Mouse (Mus musculus): ENCODE data around the gene 2200002D01Rik. TPM values are rescaled to one million over a fixed set of nuclear protein-coding genes. Genes with fewer than 3 reads are reported as not detected.
"Not testable (repeated sequence)": the region's sequence is repeated elsewhere in the genome, so short reads cannot be mapped to it uniquely, and the experiment has no call there.

2200002D01Rik gene
- total RNA-seq, 2 experiments from 2014 or later = not detected

- intact Hi-C loops (cut with DNase I) = loop anchor here (5.0 kb wide), 1 partner anchor 46 kb away; no protein-coding TSS in a partner anchor
- no peak for DNase-seq (ENCODE audit: low spot score in 2 of 2)
Observed at GRCm38 (mm10) chr7:29246619-29247313, 1.5 kb downstream of the 2200002D01Rik start.

GRCm38 (mm10) chr7:29246015-29246414 is 2.3 kb downstream of the 2200002D01Rik start:
- no peak for DNase-seq (ENCODE audit: low spot score in 2 of 2)
- intact Hi-C loops (cut with DNase I) = loop anchor here (5.0 kb wide), 1 partner anchor 46 kb away; no protein-coding TSS in a partner anchor

- intact Hi-C loops (cut with DNase I) = loop anchor here (5.0 kb wide), 1 partner anchor 47 kb away; no protein-coding TSS in a partner anchor
- DNase-seq (ENCODE audit: low spot score in 2 of 2) = no peak
Observed at GRCm38 (mm10) chr7:29244732-29245416, 3.4 kb downstream of the 2200002D01Rik start.

GRCm38 (mm10) chr7:29238019-29238967 is 10.0 kb downstream of the 2200002D01Rik start, which contains the start of gene Yif1b:
Gene Yif1b (plus strand): TSS chr7:29238329.
- intact Hi-C loops (cut with DNase I) = loop anchor here (2.0 to 5.0 kb wide), 2 partner anchors 57 to 64 kb away; partner anchors contain the start of genes Dpf1 and Psmd8

GRCm38 (mm10) chr7:29237596-29237995 is 10.7 kb downstream of the 2200002D01Rik start:
- intact Hi-C loops (cut with DNase I) = loop anchor here (5.0 kb wide), 1 partner anchor 65 kb away; the partner anchor contains the start of gene Dpf1
- DNase-seq (ENCODE audit: low spot score in 2 of 2) = not testable (repeated sequence)

More at GRCm38 (mm10) chr7:29238019-29238967, 10.0 kb downstream of the 2200002D01Rik start, which contains the start of gene Yif1b:
- DNase-seq (ENCODE audit: low spot score in 2 of 2) = peak; percentile 95 to 96

- intact Hi-C loops (cut with DNase I) = loop anchor here (5.0 kb wide), 1 partner anchor 66 kb away; the partner anchor contains the start of gene Dpf1
- DNase-seq (ENCODE audit: low spot score in 2 of 2) = no peak
Observed at GRCm38 (mm10) chr7:29236593-29236992, 11.7 kb downstream of the 2200002D01Rik start.

- intact Hi-C loops (cut with DNase I) = loop anchor here (5.0 kb wide), 1 partner anchor 68 kb away; the partner anchor contains the start of gene Dpf1
- no peak for DNase-seq (ENCODE audit: low spot score in 2 of 2)
Observed at GRCm38 (mm10) chr7:29234661-29235060, 13.6 kb downstream of the 2200002D01Rik start.

- DNase-seq (ENCODE audit: low spot score in 2 of 2) = no peak
- intact Hi-C loops (cut with DNase I) = no loop called here
Observed at GRCm38 (mm10) chr7:29233745-29234144, 14.5 kb downstream of the 2200002D01Rik start.

GRCm38 (mm10) chr7:29232247-29233013 is 15.8 kb downstream of the 2200002D01Rik start, which contains the start of gene Kcnk6:
Gene Kcnk6 (minus strand): TSS chr7:29232515.
- intact Hi-C loops (cut with DNase I) = no loop called here
- DNase-seq (ENCODE audit: low spot score in 2 of 2) = peak in 1 of 2 experiments; percentile 40

- no peak for DNase-seq (ENCODE audit: low spot score in 2 of 2)
- intact Hi-C loops (cut with DNase I) = no loop called here
Observed at GRCm38 (mm10) chr7:29231517-29231916, 16.7 kb downstream of the 2200002D01Rik start.

GRCm38 (mm10) chr7:29230560-29230959 is 17.7 kb downstream of the 2200002D01Rik start:
- intact Hi-C loops (cut with DNase I) = no loop called here
- DNase-seq (ENCODE audit: low spot score in 2 of 2) = no peak

GRCm38 (mm10) chr7:29228202-29228601 is 20.1 kb downstream of the 2200002D01Rik start:
- intact Hi-C loops (cut with DNase I) = no loop called here

GRCm38 (mm10) chr7:29225520-29225919 is 22.7 kb downstream of the 2200002D01Rik start:
- no peak for DNase-seq (ENCODE audit: low spot score in 2 of 2)

More at GRCm38 (mm10) chr7:29228202-29228601, 20.1 kb downstream of the 2200002D01Rik start:
- DNase-seq (ENCODE audit: low spot score in 2 of 2) = no peak

GRCm38 (mm10) chr7:29224756-29225394 is 23.4 kb downstream of the 2200002D01Rik start:
- intact Hi-C loops (cut with DNase I) = no loop called here
- peak in 1 of 2 experiments; percentile 33 for DNase-seq (ENCODE audit: low spot score in 2 of 2)

More at GRCm38 (mm10) chr7:29225520-29225919, 22.7 kb downstream of the 2200002D01Rik start:
- intact Hi-C loops (cut with DNase I) = no loop called here

- no peak for DNase-seq (ENCODE audit: low spot score in 2 of 2)
- intact Hi-C loops (cut with DNase I) = no loop called here
Observed at GRCm38 (mm10) chr7:29214846-29215245, 33.4 kb downstream of the 2200002D01Rik start.

GRCm38 (mm10) chr7:29214236-29214635 is 34.0 kb downstream of the 2200002D01Rik start:
- no peak for DNase-seq (ENCODE audit: low spot score in 2 of 2)
- intact Hi-C loops (cut with DNase I) = no loop called here

- intact Hi-C loops (cut with DNase I) = no loop called here
- no peak for DNase-seq (ENCODE audit: low spot score in 2 of 2)
Observed at GRCm38 (mm10) chr7:29213675-29214082, 34.6 kb downstream of the 2200002D01Rik start, which contains the start of gene Catsperg1. Gene Catsperg1 (minus strand): TSS chr7:29214035.
